Mouse (Mus musculus): ENCODE results near the gene Uck1.

The Uck1 gene

DNA sequence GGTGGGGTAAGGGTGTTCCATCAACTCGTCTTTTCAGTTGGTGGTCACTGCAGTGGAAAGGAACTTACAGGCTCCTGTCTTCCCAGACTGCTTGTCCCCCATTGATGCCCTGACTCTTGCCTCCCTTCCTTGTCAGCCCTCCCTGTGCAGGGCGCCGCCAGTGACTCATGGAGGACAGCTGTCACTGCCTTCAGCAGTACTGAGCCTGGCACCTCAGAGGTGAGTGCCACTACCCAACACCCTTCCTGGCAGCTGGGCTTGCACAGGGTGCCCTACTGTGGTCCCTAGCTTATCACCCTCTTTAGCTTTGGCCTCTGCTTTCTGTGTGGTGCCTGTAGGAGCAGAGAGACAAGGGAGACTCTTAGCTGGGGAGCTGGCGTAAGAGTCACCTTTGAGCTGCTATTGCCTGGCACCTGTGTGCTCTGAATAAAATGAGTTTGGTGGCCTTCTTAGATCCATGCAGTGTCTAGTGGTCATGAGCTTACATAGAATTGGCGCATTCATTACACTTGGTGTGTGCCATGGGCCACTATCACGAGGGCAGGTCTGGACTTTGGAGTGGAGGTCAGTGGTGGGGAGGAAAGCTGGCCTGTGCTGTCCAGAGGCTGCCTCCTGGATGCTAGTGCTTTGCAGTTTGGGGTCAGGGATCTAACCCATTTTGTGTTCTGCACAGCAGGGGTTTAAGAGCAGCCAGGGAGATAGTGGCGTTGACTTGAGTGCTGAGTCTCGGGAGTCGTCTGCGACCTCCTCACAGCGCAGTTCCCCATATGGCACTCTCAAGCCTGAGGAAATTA lies 41.2 kb downstream of the Uck1 start:
- no peak for DNase-seq

DNA sequence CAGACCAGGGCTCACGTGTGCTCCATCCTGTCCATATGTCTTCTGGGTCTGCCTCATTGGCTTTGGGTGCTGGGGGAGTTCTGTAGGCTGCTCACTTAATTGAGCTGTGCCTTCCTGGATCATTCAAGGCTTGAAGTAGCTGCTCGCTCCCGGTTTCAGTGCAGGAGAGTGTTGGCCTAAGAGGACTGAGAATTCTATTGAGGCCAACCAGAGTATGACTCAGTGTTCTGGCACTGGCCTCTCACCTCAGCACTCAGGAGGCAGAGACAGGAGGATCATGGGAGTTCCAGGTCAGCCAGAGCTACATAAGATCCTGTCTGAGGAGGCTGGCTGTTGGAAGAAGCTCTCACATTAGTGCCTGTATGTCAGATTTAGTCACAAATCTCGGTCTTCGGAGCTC lies 41.8 kb downstream of the Uck1 start:
- DNase-seq, result no peak

DNA sequence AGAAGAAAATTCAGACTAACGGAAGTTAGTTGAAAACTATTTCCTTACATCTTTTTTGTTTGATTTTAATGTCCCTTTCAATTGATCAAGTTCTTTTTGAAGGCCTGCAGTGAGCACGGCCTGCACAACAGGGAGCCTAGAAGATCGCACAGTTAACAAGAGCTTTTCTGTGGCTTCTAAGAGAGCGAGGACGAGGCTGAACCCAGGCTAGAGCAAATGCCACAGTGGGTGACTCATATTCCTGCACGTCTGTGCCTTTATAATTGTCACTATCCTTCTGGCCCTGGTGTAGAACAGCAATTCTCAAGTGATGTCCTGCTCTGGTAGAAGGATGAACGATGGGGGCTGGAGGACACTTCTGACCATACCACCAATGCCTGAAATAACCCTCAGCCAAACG lies 42.3 kb downstream of the Uck1 start:
- DNase-seq, result no peak

DNA sequence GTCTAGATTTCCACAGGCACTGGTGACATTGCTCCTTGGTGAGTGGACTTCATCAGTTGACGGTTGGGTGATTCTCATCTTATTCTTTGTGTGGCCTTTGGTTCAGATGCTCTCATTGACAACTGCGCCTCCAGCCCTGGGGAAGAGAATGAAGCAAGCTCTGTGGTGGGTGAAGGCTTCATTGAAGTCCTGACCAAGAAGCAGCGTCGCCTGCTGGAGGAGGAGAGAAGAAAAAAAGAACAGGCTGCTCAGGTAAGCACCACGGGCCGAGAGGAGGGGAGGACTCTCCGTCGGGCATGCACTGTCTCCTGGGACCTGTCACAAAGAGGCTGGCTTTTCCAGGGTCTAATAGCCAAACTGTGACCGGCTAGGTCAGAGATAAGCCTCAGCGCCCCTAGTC lies 43.5 kb downstream of the Uck1 start:
- DNase-seq, result no peak

DNA sequence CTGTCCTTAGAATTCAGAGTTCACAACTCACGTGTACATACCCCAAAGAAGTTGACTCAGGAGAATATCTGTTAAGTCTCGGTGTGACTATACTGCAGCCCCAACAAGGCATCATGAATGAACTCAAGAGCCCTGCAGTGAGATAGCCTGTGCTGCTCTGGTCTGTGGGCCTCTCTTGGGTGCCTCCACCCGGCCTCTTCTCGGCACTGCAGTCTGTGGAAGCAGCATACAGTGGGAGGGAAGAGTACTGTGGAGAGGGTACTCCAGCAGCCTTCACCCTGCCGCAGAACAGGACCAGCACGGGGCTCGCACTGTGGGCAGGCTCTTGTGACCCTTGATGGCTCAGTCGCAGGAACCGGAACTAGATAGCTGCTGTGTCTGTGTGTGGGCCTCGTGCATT lies 44.4 kb downstream of the Uck1 start:
- DNase-seq, result no peak

DNA sequence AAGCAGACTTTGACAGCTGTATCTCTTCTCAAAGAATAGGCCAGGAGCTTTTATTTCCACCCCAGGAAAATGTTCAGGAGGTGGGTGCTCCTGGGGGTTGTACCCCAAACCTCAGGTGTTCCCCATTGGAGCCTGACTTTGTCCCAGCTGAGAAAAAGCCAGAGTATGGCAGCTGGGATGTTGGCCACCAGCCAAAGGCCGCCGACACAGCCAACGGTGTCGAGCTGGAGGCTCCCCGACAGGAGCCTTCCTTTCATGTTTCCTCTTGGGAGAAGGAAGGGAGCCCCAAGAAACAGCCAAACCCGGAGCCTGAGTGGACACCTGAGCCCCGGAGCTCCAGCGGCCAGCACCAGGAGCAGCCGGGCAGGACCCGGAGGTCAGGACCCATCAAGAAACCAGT lies 47.0 kb downstream of the Uck1 start:
- no peak for DNase-seq

DNA sequence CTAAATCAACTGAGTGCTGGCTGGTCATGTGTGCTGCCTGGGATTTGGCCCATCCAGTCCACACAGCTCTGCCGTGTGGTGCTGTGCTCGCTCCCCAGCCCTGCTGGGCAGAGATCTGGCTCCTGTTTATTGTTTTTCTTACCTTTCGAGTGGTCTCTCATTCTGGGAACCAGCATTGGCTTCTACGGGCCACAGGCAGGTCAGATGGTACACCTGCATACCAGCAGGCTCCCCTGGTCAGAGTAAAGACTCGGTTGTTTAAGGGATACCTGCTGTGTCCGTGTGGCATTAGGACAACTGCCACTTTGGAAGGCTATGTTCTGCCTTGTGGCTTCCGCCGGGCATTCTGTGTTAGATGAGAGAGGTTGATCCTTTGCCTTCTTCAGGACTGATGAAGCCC lies 48.3 kb downstream of the Uck1 start:
- no peak for DNase-seq

DNA sequence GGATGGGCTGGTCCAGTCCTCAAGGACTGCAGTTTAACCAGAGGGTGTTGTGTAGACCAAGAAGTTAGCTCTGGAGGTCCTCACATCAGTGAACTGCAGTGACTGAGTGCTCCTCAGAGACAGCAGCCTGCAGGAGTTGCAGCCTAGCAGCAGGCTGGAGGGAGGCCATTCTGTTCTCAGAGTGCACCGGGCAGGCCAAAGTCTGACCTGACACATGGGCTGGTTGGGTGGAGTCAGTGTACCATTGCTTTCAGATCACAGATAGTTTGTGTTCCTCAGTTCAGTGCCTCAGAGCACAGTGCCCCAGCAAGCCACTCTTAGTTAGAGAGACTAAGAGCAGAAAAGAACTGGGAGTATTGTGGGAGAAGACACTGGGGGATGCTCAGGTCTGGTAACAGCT lies 52.3 kb downstream of the Uck1 start:
- DNase-seq, result no peak
